Mouse (Mus musculus): ENCODE measurements around the gene Sh3rf3. TPM values are rescaled to one million over a fixed set of nuclear protein-coding genes. Genes with fewer than 3 reads are reported as not detected.

Sh3rf3 gene
- total RNA-seq, 2 experiments from 2014 or later = 1.5 to 2.1 TPM

DNA sequence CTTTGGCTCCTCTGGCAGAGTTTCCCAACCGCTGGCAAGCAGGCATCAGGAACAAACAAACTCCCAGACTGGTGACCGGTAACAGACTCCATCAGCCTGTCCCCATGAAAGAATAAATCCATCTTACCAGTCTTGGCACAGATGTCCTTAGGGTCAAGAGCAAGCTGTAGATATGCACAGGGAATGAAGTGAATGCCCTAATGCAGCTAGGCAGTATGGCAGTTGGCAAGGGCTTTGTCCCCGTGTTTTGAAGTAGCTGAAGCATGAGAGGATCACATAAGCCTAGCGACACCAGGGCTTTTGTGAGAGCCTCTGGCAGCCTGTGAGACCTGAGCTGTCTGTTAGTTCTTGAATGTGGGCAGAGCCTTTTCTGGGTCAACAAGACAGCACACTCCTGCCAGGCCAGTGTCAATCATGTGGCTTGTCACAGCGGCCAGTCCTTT is 93.9 kb downstream of the Sh3rf3 start:
- intact Hi-C loops (cut with DNase I) = no loop called here
- no peak for DNase-seq

DNA sequence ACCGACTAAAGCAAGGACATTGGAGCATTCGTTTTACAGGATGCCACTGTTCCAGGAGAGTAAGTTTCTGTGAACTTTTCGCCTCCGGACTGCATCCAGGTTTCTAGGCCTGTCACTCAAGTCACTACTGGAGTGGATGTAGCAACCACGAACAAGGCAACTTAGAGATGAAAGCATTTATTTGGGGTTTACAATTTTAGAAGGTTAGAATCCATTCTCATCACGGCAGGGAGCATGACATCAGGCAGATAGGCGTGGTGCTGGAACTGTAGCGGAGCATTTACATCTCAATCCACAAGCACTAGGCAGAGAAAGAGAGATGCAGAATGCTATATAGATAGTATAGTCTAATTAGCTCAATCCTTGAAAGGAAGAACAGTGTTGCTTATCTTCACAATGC is 95.3 kb downstream of the Sh3rf3 start:
- no peak for DNase-seq
- intact Hi-C loops (cut with DNase I) = no loop called here

DNA sequence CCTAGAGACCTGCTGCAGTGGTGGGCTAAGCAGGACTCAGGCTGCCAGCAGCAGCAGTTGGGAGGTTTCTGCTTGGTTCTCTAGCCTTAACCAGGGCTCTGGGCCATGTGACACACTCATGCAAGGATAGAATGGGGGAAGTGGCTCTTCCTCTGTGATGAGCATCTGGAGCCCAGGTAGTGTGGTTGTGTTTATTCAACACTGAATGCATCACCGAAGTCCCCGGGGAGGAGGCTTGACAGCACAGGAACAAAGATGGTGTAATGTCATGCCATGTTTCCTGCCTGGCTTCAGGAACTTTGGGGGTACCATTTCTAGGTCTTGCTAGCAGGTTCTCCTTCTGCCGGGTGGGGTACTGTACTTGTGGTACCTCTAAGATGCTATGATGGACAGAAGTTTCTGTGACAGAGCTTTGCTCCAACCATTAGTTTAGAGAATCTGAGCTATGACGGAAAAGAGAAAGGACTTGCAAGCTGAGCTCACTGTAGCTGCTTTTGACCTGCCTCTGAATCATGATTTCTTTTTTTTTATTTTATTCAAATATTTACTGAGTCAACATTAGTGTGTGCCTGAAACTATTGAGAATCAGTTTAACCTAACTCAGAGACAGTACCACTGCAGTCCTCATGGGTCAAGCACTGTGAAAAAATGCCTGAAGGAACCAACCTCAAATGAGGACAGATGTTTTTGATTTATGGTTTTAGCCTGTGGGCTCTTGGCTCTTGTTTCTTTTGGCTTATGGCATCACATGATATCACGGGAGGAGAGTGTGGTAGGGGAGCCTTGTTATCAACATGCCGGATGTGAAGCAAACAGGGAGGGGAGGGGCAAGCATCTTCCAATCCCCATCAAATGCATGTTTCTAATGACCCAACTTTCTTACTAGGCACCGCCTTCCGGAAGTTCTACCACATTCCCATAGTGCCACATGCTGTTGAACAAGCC is 102.4 kb downstream of the Sh3rf3 start:
- DNase-seq = no peak
- intact Hi-C loops (cut with DNase I) = loop anchor here (10.0 kb wide), 1 partner anchor 229 kb away; no protein-coding TSS in a partner anchor

DNA sequence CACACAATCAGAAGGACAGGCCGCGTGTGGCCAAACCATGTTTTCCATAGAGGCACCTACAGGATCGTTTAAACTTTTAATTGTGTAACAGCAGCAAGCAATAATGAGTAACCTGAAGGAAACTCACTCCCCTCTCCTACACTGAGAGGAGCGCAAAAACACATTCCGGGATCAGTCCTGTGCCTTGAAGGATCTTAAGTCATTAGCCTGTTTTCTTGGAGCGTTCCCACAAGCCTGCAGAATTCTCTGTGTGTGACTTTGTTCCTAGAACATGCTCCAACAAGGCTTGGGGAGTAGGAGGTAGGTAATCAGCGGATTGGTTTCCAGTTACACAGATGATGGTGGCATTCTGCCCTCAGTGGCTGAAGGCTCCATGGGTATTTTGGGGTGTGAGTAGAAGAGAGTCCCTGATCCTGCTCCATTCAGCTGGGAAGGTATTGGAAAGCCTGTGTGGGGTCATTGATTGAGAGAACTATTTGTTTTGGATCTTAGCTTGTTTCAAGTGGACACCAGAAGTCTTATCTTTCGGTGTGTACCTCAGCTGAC is 108.6 kb downstream of the Sh3rf3 start:
- intact Hi-C loops (cut with DNase I) = no loop called here
- no peak for DNase-seq

DNA sequence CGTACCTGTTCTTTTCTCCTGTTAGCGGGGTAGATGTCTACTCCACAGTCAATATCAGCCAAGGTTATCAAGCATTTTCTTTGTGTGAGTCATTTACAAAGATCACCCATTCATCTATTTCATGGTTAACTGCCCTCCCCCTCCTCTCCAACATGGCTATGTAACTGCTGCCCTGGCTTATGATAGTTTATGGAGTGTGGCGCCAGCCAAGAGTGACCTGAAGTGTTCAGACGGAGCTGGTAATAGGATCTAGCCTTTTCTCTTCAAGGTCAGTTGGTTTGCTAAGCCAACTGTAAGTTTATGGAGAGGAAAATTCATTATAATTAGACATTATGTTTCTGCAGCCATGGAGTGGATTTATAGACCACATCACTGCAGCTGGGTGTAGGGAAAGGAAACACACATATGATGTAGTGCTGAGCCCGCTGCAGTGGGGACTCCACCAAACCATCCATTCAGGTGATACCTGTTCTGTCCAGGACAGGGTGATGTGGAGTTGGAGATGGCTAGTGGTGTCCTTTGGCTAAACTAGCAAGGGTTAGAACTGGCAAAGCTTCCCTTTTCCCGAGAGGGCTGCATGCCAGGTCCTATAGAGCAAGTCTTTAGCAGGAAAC is 109.2 kb downstream of the Sh3rf3 start:
- DNase-seq = no peak
- intact Hi-C loops (cut with DNase I) = no loop called here

DNA sequence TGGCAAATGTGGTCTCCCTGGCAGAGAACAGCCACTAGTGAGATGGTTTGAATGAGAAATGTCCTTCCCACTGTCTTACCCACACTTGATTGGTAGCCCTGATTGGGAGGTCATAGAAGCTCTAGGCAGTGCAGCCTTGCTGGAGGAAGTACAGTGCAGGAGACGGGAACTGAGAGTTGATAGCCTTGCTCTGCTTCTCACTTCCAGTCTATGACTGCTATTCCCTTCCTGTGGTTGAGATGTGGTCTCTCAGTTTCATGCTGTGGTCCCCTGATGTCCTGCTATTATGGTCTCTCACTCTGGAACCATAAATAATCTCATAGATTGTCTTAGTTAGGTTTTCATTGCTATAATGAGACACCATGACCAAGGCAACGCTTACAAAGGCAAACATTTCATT is 109.8 kb downstream of the Sh3rf3 start:
- intact Hi-C loops (cut with DNase I) = no loop called here

DNA sequence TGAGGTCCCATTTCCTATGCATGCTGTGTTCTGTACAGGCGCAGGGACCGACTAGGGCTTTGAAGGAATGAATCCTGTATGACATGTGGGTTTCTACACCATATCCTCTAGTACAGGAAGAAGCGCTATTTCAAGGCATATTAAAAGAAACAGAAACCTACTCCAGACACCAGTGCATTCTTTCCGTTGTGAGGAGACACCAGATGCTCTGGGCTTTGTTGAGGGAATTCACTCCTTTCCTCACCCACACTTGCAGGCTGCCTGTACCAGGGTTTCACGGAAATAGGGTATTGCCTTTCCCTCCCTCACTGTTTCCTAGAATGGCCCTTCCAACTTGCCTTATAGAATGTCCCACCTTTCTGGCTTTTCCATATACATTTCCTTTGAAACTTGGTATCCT is 113.4 kb downstream of the Sh3rf3 start:
- no peak for DNase-seq
- intact Hi-C loops (cut with DNase I) = no loop called here

More for the DNA sequence above, 109.8 kb downstream of the Sh3rf3 start:
- DNase-seq = no peak

DNA sequence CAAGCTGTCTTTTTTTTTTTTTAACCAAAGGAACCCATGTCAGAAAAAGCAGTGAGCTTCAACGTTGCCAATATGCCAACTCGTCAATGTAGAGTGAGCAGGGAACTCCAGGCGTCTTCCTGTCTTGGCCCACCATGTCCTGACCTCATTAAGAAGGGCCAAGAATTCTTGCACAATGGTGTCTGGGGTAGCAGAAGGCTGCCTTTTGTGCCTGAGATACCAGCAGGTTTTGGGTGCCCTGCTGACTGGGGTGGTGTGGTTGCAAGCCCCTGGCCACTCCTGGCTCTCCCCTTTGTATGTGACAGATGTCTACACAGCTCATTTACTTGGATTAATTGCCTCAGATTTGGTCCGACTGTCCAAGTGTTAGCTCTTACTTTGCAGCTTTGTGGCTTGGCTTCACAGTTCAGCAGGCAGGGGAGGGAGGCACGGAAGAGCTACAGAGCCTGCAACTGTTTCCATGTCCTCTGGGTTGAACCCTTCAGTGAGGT is 115.8 kb downstream of the Sh3rf3 start:
- intact Hi-C loops (cut with DNase I) = no loop called here
- no peak for DNase-seq

DNA sequence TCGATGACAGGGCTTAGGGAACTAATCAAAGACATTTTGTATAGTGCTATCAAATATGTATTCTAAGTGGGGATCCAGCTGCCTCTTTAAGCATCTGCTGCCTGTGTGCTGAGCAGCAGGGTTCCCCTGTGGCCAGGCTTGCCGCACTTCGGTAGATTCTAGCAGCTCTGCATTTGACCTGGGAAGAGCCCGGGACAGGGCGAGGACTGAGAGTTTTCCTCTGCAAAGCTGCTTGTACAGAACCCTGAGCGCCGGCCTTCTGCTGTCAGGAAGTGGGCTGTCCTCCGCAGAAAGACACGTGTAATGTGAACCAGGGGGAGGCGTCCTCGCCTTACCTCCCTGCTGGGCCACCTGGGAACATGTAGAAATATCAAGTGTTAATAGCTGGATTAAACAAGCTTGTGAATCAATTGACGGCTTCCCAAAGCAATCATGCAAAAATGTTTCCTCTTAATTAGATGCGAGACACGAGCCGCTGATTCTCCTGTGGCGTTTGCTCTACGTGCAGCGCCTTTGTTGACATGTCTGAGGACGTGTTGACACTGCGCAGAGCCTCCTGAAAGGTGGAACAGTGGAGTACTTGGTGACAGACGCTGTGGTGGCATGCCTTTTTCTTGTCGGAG is 119.1 kb downstream of the Sh3rf3 start:
- peak; percentile 8 to 24 for DNase-seq
- intact Hi-C loops (cut with DNase I) = no loop called here

DNA sequence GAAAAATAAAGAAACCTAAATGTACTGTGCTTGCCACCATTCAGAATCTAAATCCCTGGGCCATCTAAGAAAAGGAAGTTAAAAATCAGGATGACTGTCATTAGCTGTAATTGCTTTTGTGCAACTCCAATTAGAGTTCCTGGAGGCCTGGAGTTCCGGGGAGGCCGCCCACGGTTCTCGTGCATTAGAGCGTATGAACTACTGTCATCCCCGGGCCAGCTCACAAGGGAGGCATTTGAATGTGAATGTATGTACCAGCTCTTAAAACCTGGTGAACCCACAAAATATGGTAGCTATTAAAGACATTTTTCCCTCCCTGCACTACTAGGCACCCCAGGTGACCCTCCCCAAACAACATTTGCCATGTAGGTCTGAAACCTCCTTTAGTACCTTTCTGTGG is 122.4 kb downstream of the Sh3rf3 start:
- no peak for DNase-seq

DNA sequence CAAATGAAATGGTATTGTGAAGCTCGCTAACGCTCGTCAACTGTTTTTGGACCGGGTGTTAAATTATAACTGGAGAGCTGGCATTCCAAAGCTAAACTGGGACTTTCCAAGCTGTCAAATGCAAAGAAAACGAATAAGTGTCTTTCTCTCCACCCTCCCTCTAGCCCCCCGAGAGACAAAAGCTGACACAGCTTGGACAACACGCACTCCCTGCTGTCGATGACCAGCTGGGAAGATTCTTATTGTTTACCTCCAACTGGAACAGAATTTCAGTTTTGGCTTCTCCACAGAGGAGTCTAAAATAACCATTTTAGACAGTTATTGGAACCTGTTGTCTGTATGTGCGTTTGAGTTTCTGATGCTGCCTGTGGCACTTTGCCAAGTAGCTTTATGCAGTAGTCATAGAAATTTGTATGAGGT is 123.3 kb downstream of the Sh3rf3 start:
- intact Hi-C loops (cut with DNase I) = no loop called here
- DNase-seq = no peak

More for the DNA sequence above, 122.4 kb downstream of the Sh3rf3 start:
- intact Hi-C loops (cut with DNase I) = no loop called here

DNA sequence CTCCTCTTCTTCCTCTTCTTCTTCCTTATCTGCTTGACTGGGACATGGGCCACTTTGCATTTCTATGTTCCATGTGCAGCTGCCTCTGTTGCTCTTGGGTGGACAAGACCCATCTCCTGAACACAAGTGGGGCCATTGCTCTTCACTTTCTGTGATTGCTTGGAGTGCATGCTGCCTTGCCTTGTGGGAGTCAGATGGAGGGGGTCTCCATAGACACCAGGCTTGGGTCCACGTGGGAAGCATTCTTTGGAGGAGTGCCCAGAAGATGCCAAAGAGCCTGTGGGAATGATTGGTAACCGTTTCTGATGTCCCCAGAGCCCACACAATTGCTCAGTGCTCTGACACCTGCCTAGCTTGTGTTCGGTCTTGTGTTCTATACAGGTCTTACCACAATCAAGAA is 124.4 kb downstream of the Sh3rf3 start:
- DNase-seq = no peak

DNA sequence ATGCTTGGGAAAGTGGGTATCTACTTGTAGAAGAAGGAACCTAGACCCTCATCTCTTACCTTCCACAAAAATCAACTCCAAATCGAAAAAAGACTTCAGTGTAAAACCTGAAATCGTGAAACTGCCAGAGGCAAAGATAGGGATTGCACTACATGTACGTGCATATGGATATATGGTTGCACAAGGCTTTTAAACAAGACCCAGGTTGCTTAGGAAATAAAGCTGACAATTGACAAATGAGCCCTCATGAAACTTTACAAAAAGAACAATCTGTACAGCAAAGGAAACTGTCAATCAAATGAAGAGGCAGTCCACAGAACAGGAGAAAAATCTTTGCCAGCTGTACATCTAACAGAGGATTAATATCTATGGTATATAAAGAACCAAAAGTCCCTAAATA is 129.7 kb downstream of the Sh3rf3 start:
- DNase-seq = no peak
- intact Hi-C loops (cut with DNase I) = no loop called here

More for the DNA sequence above, 124.4 kb downstream of the Sh3rf3 start:
- intact Hi-C loops (cut with DNase I) = no loop called here

DNA sequence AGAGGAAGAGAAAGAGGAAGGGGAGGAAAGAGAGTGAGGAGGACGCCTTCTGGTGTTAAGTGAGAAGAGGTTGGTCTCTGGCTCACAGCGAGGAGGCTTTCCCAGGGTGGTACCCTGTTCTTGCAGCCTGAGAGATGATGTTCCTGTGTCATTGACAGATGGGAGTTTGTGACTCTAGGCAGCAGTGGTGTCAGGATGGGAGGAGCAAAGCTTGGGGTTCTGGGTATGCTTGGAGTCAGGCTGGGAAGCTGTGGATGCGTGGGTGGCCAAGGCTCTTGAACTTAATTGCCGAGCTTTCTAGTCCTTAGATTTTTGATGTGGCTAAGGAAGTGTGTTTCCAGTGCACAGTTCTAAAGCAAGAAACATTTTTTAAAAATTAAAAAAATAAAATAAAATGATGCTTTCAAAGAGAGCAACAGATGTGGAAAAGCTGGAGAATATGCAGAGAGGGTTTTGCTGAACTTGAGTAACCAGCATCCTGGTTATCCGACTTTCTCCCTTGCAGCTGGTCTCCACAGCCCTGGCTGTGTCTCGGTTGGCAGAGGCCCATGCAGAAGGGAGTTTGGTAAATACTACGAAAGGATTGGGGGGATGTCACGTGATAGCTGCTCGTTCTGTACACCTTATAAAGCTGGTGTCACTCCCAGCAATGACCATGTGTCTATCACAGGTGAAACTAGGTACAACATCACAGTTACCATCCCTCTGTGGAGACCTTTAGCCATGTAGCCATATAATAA is 130.7 kb downstream of the Sh3rf3 start:
- DNase-seq = peak; percentile 13 to 18

DNA sequence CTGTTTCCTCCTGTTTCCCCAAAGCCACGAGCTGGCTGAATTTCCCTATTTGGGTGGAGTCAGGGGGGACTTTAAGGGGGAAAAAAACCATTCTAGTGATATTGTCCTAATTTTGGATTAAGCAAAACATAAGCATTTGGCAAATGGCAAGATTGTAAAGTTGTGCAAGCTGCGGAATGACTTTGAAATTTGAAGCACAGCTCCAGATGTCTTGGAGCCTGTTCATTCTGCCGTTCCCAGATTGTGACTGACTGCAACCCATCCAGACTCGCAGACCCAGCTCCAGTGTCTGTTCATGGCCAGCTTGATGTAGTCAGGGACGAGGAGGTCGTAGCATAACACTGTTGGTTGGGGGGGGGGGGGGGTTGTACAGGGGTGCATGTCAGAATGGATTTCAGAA is 131.8 kb downstream of the Sh3rf3 start:
- DNase-seq = peak; percentile 10 to 15
- intact Hi-C loops (cut with DNase I) = no loop called here

More for the DNA sequence above, 130.7 kb downstream of the Sh3rf3 start:
- intact Hi-C loops (cut with DNase I) = no loop called here

DNA sequence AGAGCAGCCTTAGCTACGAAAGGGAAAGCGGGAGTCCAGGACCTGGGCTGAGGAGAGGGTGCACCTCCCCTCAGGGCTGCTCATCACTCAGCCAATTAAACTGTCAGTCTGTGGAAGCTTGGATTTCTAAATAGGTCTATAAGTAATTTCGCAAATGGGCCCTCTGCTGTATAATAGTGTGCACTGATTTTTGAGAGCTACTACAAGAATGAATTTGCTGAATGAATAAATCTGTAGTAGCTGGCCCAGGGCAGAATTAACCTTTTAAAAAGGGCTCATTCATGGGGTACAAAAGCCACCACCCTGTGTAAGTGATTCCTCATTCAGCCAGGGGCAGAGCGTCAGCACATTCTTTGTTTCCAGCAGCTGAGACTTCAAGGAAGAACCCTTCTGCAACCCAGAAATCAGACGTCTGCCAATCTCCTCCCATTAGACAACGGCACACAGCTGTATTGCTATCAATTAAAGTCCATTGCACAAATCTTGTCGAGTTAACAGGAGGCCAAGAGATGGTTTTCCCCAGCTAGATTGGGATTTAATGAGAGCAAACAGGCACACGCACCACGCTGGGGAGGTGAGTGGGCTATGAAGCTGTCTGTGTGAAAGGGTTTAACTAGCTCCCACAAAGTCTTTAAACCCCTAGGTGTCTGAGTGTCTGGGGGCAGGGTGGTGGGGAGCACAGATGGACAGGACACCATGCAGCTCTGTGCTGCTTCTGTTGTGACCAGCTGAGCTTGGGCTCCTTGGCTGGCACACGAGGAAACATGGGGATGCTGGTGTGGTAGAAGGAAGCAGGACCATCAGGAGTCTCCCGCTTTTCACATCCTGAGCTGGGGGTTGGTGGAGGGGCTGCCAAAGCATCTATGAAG is 136.8 kb downstream of the Sh3rf3 start:
- DNase-seq = no peak

DNA sequence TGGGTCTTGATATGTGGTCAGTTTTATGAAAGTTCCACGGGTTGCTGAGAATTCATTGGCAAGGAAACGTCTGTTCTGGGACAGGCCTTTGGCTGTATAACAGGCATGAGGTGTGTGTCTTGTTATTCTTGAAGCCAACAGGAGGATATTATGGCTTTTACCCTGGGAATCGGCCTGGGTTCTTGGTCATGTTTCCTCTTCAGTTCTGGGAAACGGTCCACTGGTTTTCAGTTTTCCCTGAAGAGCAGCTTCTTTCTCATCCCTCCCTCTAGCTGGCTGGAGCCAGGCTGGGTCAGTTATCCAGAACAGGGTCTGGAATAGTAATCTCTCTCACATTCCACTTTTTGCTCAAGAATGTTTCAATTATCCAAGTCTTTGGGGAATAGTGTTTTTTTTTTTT is 147.0 kb downstream of the Sh3rf3 start:
- peak in 1 of 2 experiments; percentile 7 for DNase-seq
- intact Hi-C loops (cut with DNase I) = no loop called here

More for the DNA sequence above, 136.8 kb downstream of the Sh3rf3 start:
- intact Hi-C loops (cut with DNase I) = no loop called here

DNA sequence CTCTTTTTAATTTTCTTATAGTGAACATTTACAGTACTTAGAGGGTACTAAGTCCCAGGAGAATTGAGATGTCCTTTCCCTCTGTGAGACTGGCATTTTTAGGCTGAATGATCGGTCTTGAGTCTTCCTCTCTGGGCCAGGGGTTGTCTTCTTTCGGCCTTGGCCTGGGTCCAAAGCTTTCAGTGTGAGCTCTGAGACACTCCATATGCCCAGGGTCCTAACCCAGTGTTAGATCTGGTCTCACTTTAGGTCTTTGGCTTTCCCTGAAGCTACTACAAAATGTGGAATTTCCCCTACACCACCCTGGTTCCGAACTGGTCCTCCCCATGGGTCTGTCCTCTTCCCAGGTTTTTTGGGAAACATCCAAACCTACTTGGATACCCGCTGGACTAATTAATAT is 155.1 kb downstream of the Sh3rf3 start:
- intact Hi-C loops (cut with DNase I) = no loop called here
- no peak for DNase-seq

DNA sequence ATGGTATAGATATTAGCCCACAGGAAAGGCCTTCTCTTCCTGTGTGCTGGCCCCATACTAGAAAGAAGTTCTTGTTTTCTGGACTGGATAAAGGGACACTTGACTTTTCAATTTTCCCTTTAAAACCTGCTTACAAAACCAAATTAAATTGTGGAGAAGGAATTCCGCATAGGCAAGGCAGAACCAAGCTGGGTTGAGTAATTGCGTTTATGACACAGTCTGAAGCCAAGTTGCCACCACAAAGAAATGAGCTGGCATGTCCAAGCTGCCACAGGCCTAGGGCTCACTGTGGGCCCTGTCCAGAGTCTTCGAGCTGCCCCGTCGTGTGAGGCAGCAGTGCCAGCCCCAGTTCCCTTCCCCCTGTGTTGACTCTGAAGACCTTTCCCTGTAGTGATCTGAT is 156.2 kb downstream of the Sh3rf3 start:
- intact Hi-C loops (cut with DNase I) = no loop called here
- no peak for DNase-seq

Measured in heart, postnatal 14 days (tissue).